Mouse (Mus musculus) CD8-positive naive resting alpha-beta T cell, adult 57 days (primary cell): ENCODE data around the gene Gm49337. TPM values are rescaled to one million over a fixed set of nuclear protein-coding genes. Genes with fewer than 3 reads are reported as not detected.

Source experiments
- total RNA-seq: library from RNA; stranded (reverse); gene quantifications from one replicate; pipeline ENCODE4 v1.2.4, GENCODE M21; 2023

Gene Gm49337
- total RNA-seq, result not detected

DNA sequence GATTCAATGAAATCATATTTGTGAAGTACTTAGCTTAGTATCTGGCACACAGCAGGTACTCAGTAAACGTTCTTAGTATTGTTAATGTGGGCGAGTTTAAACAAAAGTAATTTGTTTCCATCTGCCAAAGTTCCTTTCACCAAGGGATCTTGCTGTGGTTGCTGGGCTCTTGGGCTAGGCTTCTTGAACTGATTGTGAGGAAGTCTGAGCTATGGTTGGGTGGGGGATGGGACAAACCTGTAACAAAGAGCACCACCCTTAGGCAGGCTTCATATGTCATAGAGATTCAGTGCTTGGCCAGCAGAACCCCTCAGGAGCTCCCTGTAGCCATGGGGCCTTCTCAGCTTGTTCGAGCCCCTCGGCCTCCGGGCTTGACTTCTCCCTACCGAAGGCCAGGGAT is at the start of gene Gm49337, which contains the start of gene 1700042G07Rik:
Gene Gm49337 (plus strand): TSS at position 313 of the 400 bp plus-strand sequence.
Gene 1700042G07Rik (plus strand): TSS at position 301 of the 400 bp plus-strand sequence.

DNA sequence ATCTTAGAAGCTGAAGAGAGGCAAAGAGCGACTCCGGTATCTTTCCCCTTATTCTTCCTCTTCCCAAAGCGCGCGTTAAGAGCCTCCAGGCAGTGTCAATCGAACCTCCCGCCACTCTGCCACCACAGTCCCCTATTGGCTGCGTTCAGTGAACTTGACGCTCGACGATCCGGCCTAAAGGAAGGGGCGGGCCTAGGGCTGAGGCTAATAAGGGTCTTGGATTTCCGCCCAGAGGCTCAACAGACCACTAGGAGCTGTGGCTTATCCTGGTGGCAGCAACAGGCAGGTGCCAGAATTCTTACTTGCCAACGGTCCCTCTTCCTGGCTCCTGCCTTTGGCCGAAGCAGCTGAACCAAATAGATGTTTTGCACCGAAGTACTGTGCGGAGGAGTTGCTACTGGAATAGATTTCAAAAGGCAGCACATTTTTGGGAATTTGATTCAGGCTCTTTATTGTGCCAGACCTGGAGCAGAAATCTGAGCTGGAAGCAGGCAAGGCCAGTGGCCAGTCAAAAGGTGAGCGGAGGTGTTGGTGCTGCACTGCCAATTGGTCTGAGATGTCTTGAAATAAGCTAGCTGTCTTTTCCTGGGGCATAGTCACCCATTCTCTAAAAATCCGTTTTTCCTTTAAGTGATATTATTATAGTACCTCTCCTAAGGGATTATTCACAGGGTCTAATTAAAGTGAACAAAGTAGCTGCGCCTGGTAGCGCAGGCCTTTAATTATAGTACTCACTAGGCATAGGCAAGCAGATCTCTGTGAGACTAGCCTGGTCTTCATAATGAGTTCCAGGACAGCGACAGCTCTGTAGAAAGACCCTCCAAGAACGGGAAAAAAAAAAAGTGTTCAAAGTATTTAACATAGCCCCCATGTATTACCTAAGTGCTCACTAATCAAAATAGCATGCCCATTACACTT is 49.3 kb upstream of the Gm49337 start, which contains the start of the genes Rad54l and Pomgnt1:
Gene Rad54l (minus strand): TSS at position 89 of the 918 bp plus-strand sequence.
Gene Pomgnt1 (plus strand): TSS at position 239 of the 918 bp plus-strand sequence.

DNA sequence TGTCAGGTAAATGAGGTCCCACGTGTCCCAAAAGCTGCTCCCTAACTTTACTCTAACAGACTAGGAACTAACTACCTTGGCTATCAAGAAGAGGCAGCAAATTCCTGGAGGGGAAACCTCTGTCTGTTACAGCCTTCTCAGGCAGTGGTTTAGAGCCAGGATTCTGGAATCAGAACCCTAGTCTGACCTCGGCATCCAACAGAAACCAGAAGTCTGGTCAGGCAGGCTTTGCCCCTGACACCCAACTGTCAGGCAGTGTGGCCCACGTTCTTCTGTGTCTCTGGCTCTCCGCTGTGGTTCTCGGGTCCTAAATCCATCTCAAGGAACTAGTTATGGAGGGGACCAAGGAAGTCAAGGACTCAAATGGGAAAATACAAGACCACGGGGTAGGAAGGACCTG is 21.9 kb upstream of the Gm49337 start, which contains the start of gene Lurap1:
Gene Lurap1 (minus strand): TSS at position 101 of the 400 bp plus-strand sequence.

DNA sequence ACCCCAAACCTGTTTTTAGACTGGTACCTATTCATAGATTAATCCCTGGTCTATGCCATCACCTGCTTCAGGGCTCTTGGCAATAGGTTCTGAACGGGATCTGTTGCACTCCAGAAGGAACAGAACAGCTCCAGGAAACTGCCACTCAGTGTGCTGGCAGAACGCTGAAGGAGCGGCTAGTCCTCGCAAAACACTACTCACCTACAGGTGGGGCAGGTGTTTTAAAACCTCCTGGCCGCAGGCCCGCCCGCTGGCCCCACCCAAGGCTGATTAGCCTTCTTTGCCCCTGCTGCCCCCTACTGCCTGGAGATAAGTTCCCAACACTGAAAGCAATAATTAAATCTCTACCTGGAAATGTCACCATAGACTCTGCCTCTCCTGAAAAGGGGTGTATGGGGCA is 5.8 kb upstream of the Gm49337 start, which contains the start of gene Tspan1:
Gene Tspan1 (minus strand): TSS at position 198 of the 400 bp plus-strand sequence.

DNA sequence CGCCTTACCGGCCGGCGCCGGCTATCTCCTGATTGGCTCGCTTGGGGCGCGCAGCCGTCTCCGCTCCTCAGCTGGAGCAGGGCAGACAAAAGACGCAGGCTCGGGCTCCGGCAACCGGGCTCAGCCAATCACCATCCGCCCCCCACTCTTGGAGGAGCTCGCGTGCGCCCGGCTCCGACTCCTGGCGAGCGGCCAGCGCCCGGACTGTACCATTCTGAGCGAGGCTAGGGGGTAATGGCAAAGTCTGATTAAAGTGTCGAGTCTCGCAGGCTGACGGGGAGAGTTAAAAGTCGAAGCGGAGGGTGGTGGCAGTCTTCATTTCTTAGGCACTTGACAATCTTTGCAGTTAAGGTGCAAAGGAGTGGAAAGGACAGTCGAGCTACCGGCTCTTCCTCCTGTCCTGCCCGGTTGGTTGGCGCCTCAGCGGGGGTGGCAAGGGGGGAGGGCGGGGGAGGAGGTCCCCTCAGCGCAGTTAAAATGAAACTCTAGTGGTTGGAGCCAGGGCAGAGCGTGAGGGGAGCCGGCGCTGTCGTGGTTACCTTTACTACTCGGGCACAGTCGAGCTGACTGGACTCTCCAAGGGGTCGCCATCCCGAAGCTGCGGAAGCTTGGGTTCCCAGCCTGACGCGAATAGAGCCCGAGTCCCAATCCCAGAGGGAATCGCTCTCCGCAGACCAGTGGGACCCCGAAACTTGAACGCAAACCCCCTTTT is 48.1 kb downstream of the Gm49337 start, which contains the start of gene Pik3r3:
Gene Pik3r3 (plus strand): TSS at position 479 of the 712 bp plus-strand sequence.

Other genes with a start within 250 kb of the Gm49337 start
- gene Dmbx1, start 233.5 kb upstream of the Gm49337 start, total RNA-seq, result not detected
- gene Faah, start 155.5 kb upstream of the Gm49337 start, total RNA-seq, result 103 TPM
- 48.9 TPM for gene Nsun4, start 119.5 kb upstream of the Gm49337 start, total RNA-seq
- 325 TPM for gene Uqcrh, start 98.3 kb upstream of the Gm49337 start, total RNA-seq
- gene Lrrc41, start 98.1 kb upstream of the Gm49337 start, total RNA-seq, result 25.7 TPM
- 0.49 TPM for gene Rad54l, start 49.7 kb upstream of the Gm49337 start, total RNA-seq
- 29.7 TPM for gene Pomgnt1, start 49.5 kb upstream of the Gm49337 start, total RNA-seq
- 0.18 TPM for gene Lurap1, start 22.0 kb upstream of the Gm49337 start, total RNA-seq
- gene Tspan1, start 5.8 kb upstream of the Gm49337 start, total RNA-seq, result not detected
- not detected for gene 1700042G07Rik, start within 50 bp of the Gm49337 start, total RNA-seq
- gene Pik3r3, start 48.2 kb downstream of the Gm49337 start, total RNA-seq, result 3.4 TPM